Mouse (Mus musculus): ENCODE results near the gene Olfr55. TPM values are rescaled to one million over a fixed set of nuclear protein-coding genes. Genes with fewer than 3 reads are reported as not detected.
"Not testable (repeated sequence)": the region's sequence is repeated elsewhere in the genome, so short reads cannot be mapped to it uniquely, and the experiment has no call there.

Gene Olfr55
- 0.04 and 0.06 TPM in 2 replicates for polyA plus RNA-seq (2015; fragmentation: Nextera tagmentation; extraction: Ambion mirVana)

DNA sequence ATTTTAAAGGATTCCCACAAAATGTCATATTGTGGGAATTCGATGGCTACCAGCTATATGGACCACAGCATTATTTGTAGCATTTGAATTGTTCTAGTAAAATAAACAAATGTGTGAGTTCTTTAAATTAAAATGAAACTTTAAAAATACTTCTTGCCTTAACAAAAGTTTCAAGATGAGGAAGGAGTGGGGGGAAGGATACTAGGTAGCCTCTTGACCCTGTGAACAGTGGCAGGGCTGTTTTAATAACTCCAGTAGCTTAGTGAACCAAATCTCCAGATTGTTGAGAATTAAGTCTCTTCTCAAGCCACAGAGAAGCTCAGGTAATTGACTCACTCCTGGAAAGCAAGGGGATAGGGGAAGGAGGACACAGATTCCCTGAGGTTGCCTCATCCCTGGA is at the start of gene Olfr55:
Gene Olfr55, plus strand, starts transcription at position 301 of the 400 bp plus-strand sequence.
- not testable (repeated sequence) for H3K36me3 ChIP-seq; H3K4me1 ChIP-seq (replicated peaks); H3K9ac ChIP-seq; ATAC-seq (ENCODE audit: low FRiP score); H3K4me3 ChIP-seq; H3K9me3 ChIP-seq; H3K27ac ChIP-seq; H3K4me2 ChIP-seq; H3K27me3 ChIP-seq
- WGBS = 80% methylated on average over 1 of the region's 1 CpGs

DNA sequence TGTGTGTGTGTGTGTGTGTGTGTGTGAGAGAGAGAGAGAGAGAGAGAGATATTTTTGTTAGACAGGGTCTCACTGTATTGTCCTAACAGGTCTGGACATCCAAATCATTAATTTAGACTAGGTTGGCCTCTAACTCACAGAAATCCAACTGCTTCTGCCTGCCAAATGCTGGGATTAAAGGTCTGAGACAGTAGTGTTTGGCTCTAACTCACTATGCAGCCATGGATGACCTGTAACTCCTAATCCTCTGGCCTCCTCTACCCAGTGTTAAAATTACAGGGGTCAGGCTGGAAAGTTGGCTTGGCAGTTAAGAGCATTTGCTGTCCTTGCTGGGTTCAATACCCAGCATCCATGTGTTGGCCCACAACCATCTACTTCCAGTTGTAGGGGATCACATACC is 43.7 kb upstream of the Olfr55 start:
- Histone ChIP-seq H3K9me3 (no peaks in the 10 kb centered on the region; the same call in 1 of the 2 replicates), H3K9ac (no peak overlapping the region), H3K4me3 (no peak overlapping the region), H3K27ac (no peak overlapping the region), H3K4me2 (no peak overlapping the region), H3K4me1 (replicated peaks) (no peaks in the 10 kb centered on the region), H3K36me3 (no peaks in the 10 kb centered on the region), H3K27me3 (no peaks in the 10 kb centered on the region)
- no peak for ATAC-seq (ENCODE audit: low FRiP score)

DNA sequence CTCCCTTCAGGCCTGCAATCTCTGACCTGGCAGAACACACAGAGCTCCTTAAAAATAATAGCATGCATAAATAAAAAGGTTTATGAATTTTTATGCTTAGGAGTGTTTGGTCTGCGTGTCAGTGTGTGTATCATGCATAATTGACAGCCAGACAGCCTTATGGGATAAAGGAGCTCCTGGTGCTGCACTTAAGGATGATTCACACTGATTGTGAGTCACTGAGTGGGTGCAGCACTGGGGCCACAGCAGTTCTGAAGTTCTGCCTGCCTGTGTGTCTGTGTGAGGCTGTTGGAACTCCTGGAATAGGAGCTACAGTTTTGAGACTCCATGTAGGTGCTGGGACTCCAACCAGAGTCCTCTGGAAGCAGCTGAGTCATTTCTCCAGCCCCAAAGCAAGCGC is 42.0 kb upstream of the Olfr55 start:
- no peak for ATAC-seq (ENCODE audit: low FRiP score)

DNA sequence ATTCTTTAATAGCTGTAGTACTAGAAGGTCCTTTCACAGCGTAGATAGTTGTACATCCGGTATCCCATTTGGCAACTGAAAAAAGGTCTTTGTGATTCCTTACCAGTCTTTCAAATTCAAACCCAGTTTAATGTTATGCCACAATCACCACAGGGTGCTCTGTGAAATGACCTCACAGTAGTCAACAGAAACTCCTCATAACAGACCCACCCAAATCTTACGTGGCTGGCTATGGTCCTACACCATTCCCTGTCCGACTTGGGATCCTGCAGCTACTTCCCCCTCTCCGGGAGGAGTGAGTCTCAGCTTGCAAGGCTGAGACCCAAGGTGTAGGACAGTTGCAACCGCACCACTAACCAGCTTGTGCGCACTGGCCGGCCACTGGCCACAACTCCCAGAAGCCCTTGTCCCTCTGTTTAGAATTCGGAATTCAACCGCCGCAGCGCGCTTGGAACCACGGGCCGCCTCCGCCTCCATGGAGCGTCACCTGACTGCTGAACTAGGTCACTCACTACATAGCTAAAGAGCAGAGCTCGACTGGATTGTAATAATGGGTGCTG is 28.9 kb upstream of the Olfr55 start, which contains the start of gene Morc2b:
Gene Morc2b, minus strand, starts transcription at position 423 of the 560 bp plus-strand sequence.
- ATAC-seq (ENCODE audit: low FRiP score) = no peak
- Histone ChIP-seq H3K27me3 (peaks cover 4% of the 10 kb centered on the region; the same call in 1 of the 2 replicates), H3K4me3 (no peak within 1 kb of the TSS), H3K4me2 (no peak within 1 kb of the TSS), H3K9ac (no peak within 1 kb of the TSS), H3K27ac (no peak within 1 kb of the TSS), H3K9me3 (peaks cover 15% of the 10 kb centered on the region), H3K4me1 (replicated peaks) (no peaks in the 10 kb centered on the region), H3K36me3 (no peaks in the 10 kb centered on the region)
- 82% methylated on average over 18 of the region's 18 CpGs for WGBS

More for the DNA sequence above, 42.0 kb upstream of the Olfr55 start:
- H3K4me1 ChIP-seq (replicated peaks) = no peaks in the 10 kb centered on the region
- no peaks in the 10 kb centered on the region for H3K36me3 ChIP-seq
- WGBS = 63% methylated on average over 2 of the region's 2 CpGs
- no peak overlapping the region for H3K4me2 ChIP-seq
- H3K4me3 ChIP-seq = no peak overlapping the region
- no peaks in the 10 kb centered on the region for H3K9me3 ChIP-seq
- H3K27ac ChIP-seq = no peak overlapping the region
- H3K27me3 ChIP-seq = no peaks in the 10 kb centered on the region
- no peak overlapping the region for H3K9ac ChIP-seq

DNA sequence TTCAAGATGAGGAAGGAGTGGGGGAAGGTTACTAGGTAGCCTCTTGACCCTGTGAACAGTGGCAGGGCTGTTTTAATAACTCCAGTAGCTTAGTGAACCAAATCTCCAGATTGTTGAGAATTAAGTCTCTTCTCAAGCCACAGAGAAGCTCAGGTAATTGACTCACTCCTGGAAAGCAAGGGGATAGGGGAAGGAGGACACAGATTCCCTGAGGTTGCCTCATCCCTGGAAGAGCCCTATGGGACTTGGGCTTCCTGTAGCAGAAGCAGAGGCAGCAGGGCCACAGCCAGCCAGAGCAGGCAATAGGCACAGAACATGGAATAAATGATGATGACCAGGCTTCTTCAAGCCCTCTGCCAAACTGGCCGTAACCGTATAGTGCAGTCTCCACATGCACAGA is 22.8 kb downstream of the Olfr55 start, which contains the start of gene Olfr239:
Gene Olfr239, plus strand, starts transcription at position 301 of the 400 bp plus-strand sequence.
- H3K36me3 ChIP-seq; ATAC-seq (ENCODE audit: low FRiP score); H3K9me3 ChIP-seq; H3K9ac ChIP-seq; H3K4me1 ChIP-seq (replicated peaks); H3K4me2 ChIP-seq; H3K27me3 ChIP-seq; H3K27ac ChIP-seq; H3K4me3 ChIP-seq: not testable (repeated sequence)
- no CpG with 5 or more reads among the region's 2 CpGs for WGBS

DNA sequence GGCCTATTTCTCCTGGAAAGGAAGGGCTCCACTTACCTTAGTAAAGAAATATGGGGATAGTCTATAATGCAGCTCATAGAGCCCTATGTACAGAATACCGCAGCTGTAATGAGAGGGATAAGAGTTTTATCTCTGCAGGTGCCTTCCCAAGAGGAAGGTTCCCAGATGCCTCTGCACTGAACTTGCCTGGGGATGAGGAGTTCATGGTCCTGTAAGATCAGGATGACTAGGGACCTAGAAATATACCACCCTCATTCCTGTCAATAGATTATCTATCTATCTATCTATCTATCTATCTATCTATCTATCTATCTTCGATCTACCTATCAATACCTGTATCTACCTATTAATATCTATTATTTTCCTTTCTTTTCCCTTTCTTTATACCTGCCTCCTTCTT is 53.3 kb downstream of the Olfr55 start, which contains the start of gene Olfr1564:
Gene Olfr1564, minus strand, starts transcription at position 101 of the 400 bp plus-strand sequence.
- 88% methylated on average over 2 of the region's 2 CpGs for WGBS
- Histone ChIP-seq H3K27me3 (no peaks in the 10 kb centered on the region), H3K4me2 (no peak within 1 kb of the TSS), H3K27ac (no peak within 1 kb of the TSS), H3K4me1 (replicated peaks) (no peaks in the 10 kb centered on the region), H3K36me3 (no peaks in the 10 kb centered on the region), H3K9ac (no peak within 1 kb of the TSS), H3K4me3 (no peak within 1 kb of the TSS), H3K9me3 (peaks cover 15% of the 10 kb centered on the region)
- ATAC-seq (ENCODE audit: low FRiP score) = no peak

Other genes with a start within 250 kb of the Olfr55 start
- 9.5 and 10.9 TPM in 2 replicates for gene Cyp4f13, start 221.0 kb upstream of the Olfr55 start, polyA plus RNA-seq (2015; fragmentation: Nextera tagmentation; extraction: Ambion mirVana)
- gene Zfp472, start 202.6 kb upstream of the Olfr55 start, polyA plus RNA-seq (2015; fragmentation: Nextera tagmentation; extraction: Ambion mirVana) = 8.5 and 8.8 TPM in 2 replicates
- gene Zfp952, start 175.3 kb upstream of the Olfr55 start, polyA plus RNA-seq (2015; fragmentation: Nextera tagmentation; extraction: Ambion mirVana) = 19.8 and 22.7 TPM in 2 replicates
- 25.5 and 26.5 TPM in 2 replicates for gene Zfp763, start 135.0 kb upstream of the Olfr55 start, polyA plus RNA-seq (2015; fragmentation: Nextera tagmentation; extraction: Ambion mirVana)
- not detected in 2 replicates for gene 4921501E09Rik, start 100.4 kb upstream of the Olfr55 start, polyA plus RNA-seq (2015; fragmentation: Nextera tagmentation; extraction: Ambion mirVana)
- gene Zfp563, start 79.1 kb upstream of the Olfr55 start, polyA plus RNA-seq (2015; fragmentation: Nextera tagmentation; extraction: Ambion mirVana) = 21.4 and 23.8 TPM in 2 replicates
- gene Morc2b, start 28.8 kb upstream of the Olfr55 start, polyA plus RNA-seq (2015; fragmentation: Nextera tagmentation; extraction: Ambion mirVana) = 0.63 and 0.77 TPM in 2 replicates
- not detected in 2 replicates for gene Olfr239, start 22.9 kb downstream of the Olfr55 start, polyA plus RNA-seq (2015; fragmentation: Nextera tagmentation; extraction: Ambion mirVana)
- 0.08 and 0.09 TPM in 2 replicates for gene Olfr1564, start 53.2 kb downstream of the Olfr55 start, polyA plus RNA-seq (2015; fragmentation: Nextera tagmentation; extraction: Ambion mirVana)
- gene Zfp955a, start 86.7 kb downstream of the Olfr55 start, polyA plus RNA-seq (2015; fragmentation: Nextera tagmentation; extraction: Ambion mirVana) = 23.0 and 23.3 TPM in 2 replicates
- gene Olfr63, start 96.2 kb downstream of the Olfr55 start, polyA plus RNA-seq (2015; fragmentation: Nextera tagmentation; extraction: Ambion mirVana) = 0.05 TPM in 1 of 2 replicates, not detected in the other
- 18.4 and 18.6 TPM in 2 replicates for gene Zfp955b, start 121.1 kb downstream of the Olfr55 start, polyA plus RNA-seq (2015; fragmentation: Nextera tagmentation; extraction: Ambion mirVana)
- gene Zfp81, start 190.4 kb downstream of the Olfr55 start, polyA plus RNA-seq (2015; fragmentation: Nextera tagmentation; extraction: Ambion mirVana) = 14.2 and 15.6 TPM in 2 replicates
- 15.7 and 17.0 TPM in 2 replicates for gene Zfp101, start 226.2 kb downstream of the Olfr55 start, polyA plus RNA-seq (2015; fragmentation: Nextera tagmentation; extraction: Ambion mirVana)

Measured in hindbrain, embryonic 13.5 days (tissue).